27 mouse cellular contexts compared by ENCODE assay signal in the genomic region with DNA sequence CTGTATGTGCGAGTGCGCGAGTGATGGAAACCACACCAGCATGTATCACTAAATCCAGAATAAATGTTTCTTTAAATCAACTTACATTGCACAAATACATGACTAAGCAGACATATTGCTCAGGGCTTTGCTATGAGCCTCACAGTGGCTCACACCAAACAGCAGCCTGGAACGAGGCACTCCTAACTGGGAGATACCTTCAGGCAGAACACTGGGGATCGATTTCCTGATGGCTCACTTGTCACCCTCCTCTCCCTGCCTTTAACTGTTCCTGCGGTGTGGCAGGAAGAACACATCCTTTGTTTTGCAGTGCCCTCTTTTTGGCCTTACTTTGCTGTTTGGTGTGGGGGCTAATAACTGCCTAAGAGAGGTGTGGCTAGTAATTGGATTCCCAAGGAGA. TPM values are rescaled to one million over a fixed set of nuclear protein-coding genes. Genes with fewer than 3 reads are reported as not detected.
DNase-seq lines count a peak whose midpoint lies in the region; ATAC-seq and TF ChIP-seq lines count a peak whose summit lies in the region.
"Had no signal": no experiment of that assay in that cellular context is flagged by ENCODE, and none has a peak within 500 bp of the region (broad histone marks: within the 10 kb centered on the region; RNA-seq: fewer than 3 reads in every experiment).

No protein-coding gene starts in this region.

- TF ChIP-seq POLR2A in ES-Bruce4 (IDR thresholded peaks at IDR 0.05; ENCODE audit: insufficient read depth, low read length): no peak

- H3K4me1 ChIP-seq in intestine, embryonic 16.5 days (ENCODE audit: control insufficient read depth, insufficient read depth, low read length): peaks cover 21% of the 10 kb centered on the region
- peaks cover 22% of the 10 kb centered on the region for H3K4me1 ChIP-seq in intestine, embryonic 15.5 days (replicated peaks)
- no peaks in the 10 kb centered on the region for H3K4me1 ChIP-seq in ES-Bruce4 (ENCODE audit: control insufficient read depth, insufficient read depth, low read length)

- H3K27me3 ChIP-seq in intestine, embryonic 16.5 days (replicated peaks; ENCODE audit: control insufficient read depth, insufficient read depth, low read length): no peaks in the 10 kb centered on the region
- no peaks in the 10 kb centered on the region for H3K27me3 ChIP-seq in intestine, embryonic 15.5 days (replicated peaks)
- H3K27me3 ChIP-seq in ES-Bruce4 (ENCODE audit: control insufficient read depth, insufficient read depth, low read length, poor library complexity, severe bottlenecking): no peaks in the 10 kb centered on the region
- H3K27me3 ChIP-seq: heart, embryonic 13.5 days had no signal

- H3K9me3 ChIP-seq in intestine, embryonic 16.5 days (ENCODE audit: control insufficient read depth, low read length): no peaks in the 10 kb centered on the region
- no peaks in the 10 kb centered on the region for H3K9me3 ChIP-seq in intestine, embryonic 15.5 days
- H3K9me3 ChIP-seq in ES-Bruce4 (replicated peaks; ENCODE audit: control insufficient read depth, insufficient read depth, low read length, poor library complexity, severe bottlenecking): no peaks in the 10 kb centered on the region
- H3K9me3 ChIP-seq: liver, embryonic 13.5 days had no signal

- H3K4me2 ChIP-seq in intestine, embryonic 16.5 days (ENCODE audit: low read depth, low read length): no peak overlapping the region
- H3K4me2 ChIP-seq in intestine, embryonic 15.5 days (replicated peaks): no peak overlapping the region
- H3K4me2 ChIP-seq: midbrain, embryonic 11.5 days had no signal

- H3K9ac ChIP-seq in intestine, embryonic 16.5 days (ENCODE audit: low read depth, low read length): 0 out of 2 replicates have a peak overlapping the region, but pooled peaks have one; percentile 14
- no peak overlapping the region for H3K9ac ChIP-seq in intestine, embryonic 15.5 days
- H3K9ac ChIP-seq in ES-Bruce4 (ENCODE audit: low read depth, poor library complexity, severe bottlenecking): peak overlapping the region; percentile 18
- H3K9ac ChIP-seq: forebrain, postnatal 0 days; heart, embryonic 13.5 days; liver, embryonic 13.5 days; lung, embryonic 14.5 days had no signal

- no peak for TF ChIP-seq EP300 in ES-Bruce4 (IDR thresholded peaks at IDR 0.05; ENCODE audit: insufficient read depth, low read depth, low read length)

- no peak for DNase-seq in gastrocnemius, adult 2 months
- DNase-seq in gastrocnemius, adult 18-20 months (ENCODE audit: low spot score): no peak
- peak; percentile 23 for DNase-seq in induced T-regulatory cell, adult 2 months (ENCODE audit: low read depth)
- DNase-seq in spleen, postnatal 10 days (ENCODE audit: low spot score in 2 of 2): no peak
- no peak for DNase-seq in cerebellum, adult 11 months
- DNase-seq: adrenal gland, adult 2 months; cerebellum, adult 2 months; cerebellum, postnatal 25 days; forebrain, postnatal 0 days; kidney, adult 11 months; layer of hippocampus, adult 9-11 months; liver, embryonic 13.5 days; lung, embryonic 14.5 days had no signal

- no peak for TF ChIP-seq CTCF in gastrocnemius, adult 2 months (IDR thresholded peaks at IDR 0.05)
- TF ChIP-seq CTCF in ES-Bruce4 (IDR thresholded peaks at IDR 0.05; ENCODE audit: low read depth, low read length): no peak

- no peak overlapping the region for H3K4me3 ChIP-seq in gastrocnemius, adult 2 months
- no peak overlapping the region for H3K4me3 ChIP-seq in intestine, embryonic 16.5 days (ENCODE audit: low read length)
- no peak overlapping the region for H3K4me3 ChIP-seq in intestine, embryonic 15.5 days (replicated peaks)
- no peak overlapping the region for H3K4me3 ChIP-seq in ES-Bruce4 (ENCODE audit: low read depth, low read length)
- H3K4me3 ChIP-seq: heart, embryonic 13.5 days; liver, embryonic 13.5 days had no signal

- peak overlapping the region; percentile 28; the same call in 1 of the 2 replicates for H3K27ac ChIP-seq in gastrocnemius, adult 2 months
- H3K27ac ChIP-seq in intestine, embryonic 16.5 days (ENCODE audit: low read length): peak overlapping the region; percentile 15; the same call in 1 of the 2 replicates
- H3K27ac ChIP-seq in intestine, embryonic 15.5 days: no peak overlapping the region
- peak overlapping the region; percentile 82 for H3K27ac ChIP-seq in ES-Bruce4 (ENCODE audit: insufficient read depth, low read length)
- H3K27ac ChIP-seq: hindbrain, embryonic 10.5 days; kidney, postnatal 0 days; left cerebral cortex, adult 2 months; liver, embryonic 13.5 days; macrophage had no signal

- H3K36me3 ChIP-seq in intestine, embryonic 16.5 days (ENCODE audit: control insufficient read depth, insufficient read depth, low read length): no peaks in the 10 kb centered on the region
- H3K36me3 ChIP-seq in intestine, embryonic 15.5 days: no peaks in the 10 kb centered on the region
- H3K36me3 ChIP-seq in ES-Bruce4 (ENCODE audit: control insufficient read depth, insufficient read depth, low read length, poor library complexity, severe bottlenecking): no peaks in the 10 kb centered on the region
- H3K36me3 ChIP-seq: G1E; heart, embryonic 13.5 days; hindbrain, embryonic 10.5 days; liver, embryonic 13.5 days had no signal

- no peak for ATAC-seq in intestine, embryonic 16.5 days
- no peak for ATAC-seq in intestine, embryonic 15.5 days
- ATAC-seq: forebrain, postnatal 0 days; hindbrain, embryonic 16.5 days had no signal

- 53% methylated on average over 6 of the region's 6 CpGs for WGBS in intestine, embryonic 16.5 days
- 52% methylated on average over 6 of the region's 6 CpGs for WGBS in intestine, embryonic 15.5 days

- intact Hi-C loops in gastrocnemius, adult 2 months (cut with DNase I): no loop called here

RNA-seq across cellular contexts. Expression of a gene that starts 1.0 kb away (rescaled TPM):
- total RNA-seq in gastrocnemius, adult 2 months (2021): not detected
- under 1 TPM in 1 of 2 experiments, not detected in 1; 0.47 TPM for total RNA-seq in gastrocnemius, adult 18-20 months (2021)
- polyA plus RNA-seq in intestine, embryonic 16.5 days (2015; fragmentation: Nextera tagmentation; extraction: Ambion mirVana): 1.1 and 1.3 TPM in 2 replicates
- 1.1 and 1.2 TPM in 2 replicates for polyA plus RNA-seq in intestine, embryonic 15.5 days (2015; fragmentation: Nextera tagmentation; extraction: Ambion mirVana)
- polyA plus RNA-seq in ES-Bruce4 (2011; ENCODE audit: insufficient read depth, insufficient read length, low read depth, missing spikeins): 2.1 and 2.3 TPM in 2 replicates
- polyA plus RNA-seq: G1E had no signal

RNA-seq across cellular contexts. Expression of a gene that starts 19.8 kb away (rescaled TPM):
- total RNA-seq in gastrocnemius, adult 2 months (2021): 10 to 100 TPM; 16.4 to 23.4 TPM
- total RNA-seq in gastrocnemius, adult 18-20 months (2021): 10 to 100 TPM; 14.0 to 28.7 TPM
- polyA plus RNA-seq in intestine, embryonic 16.5 days (2015; fragmentation: Nextera tagmentation; extraction: Ambion mirVana): 469 and 470 TPM in 2 replicates
- 388 and 395 TPM in 2 replicates for polyA plus RNA-seq in intestine, embryonic 15.5 days (2015; fragmentation: Nextera tagmentation; extraction: Ambion mirVana)
- polyA plus RNA-seq in ES-Bruce4 (2011; ENCODE audit: insufficient read depth, insufficient read length, low read depth, missing spikeins): 269 and 312 TPM in 2 replicates

RNA-seq across cellular contexts. Expression of a gene that starts 36.1 kb away (rescaled TPM):
- not detected for total RNA-seq in gastrocnemius, adult 2 months (2021)
- total RNA-seq in gastrocnemius, adult 18-20 months (2021): not detected
- polyA plus RNA-seq in intestine, embryonic 16.5 days (2015; fragmentation: Nextera tagmentation; extraction: Ambion mirVana): 0.15 and 0.31 TPM in 2 replicates
- polyA plus RNA-seq in intestine, embryonic 15.5 days (2015; fragmentation: Nextera tagmentation; extraction: Ambion mirVana): 0.28 and 0.43 TPM in 2 replicates
- 0.37 TPM in 1 of 2 replicates, not detected in the other for polyA plus RNA-seq in ES-Bruce4 (2011; ENCODE audit: insufficient read depth, insufficient read length, low read depth, missing spikeins)
- total RNA-seq: G1E; gastrocnemius, postnatal 4 days; neutrophil, adult 5-6 weeks had no signal
- polyA plus RNA-seq: CD4-positive, CD25-positive, alpha-beta regulatory T cell, adult 4 months; G1E; hindbrain, embryonic 10.5 days; liver, embryonic 13.5 days had no signal

RNA-seq across cellular contexts. Expression of a gene that starts 38.1 kb away (rescaled TPM):
- total RNA-seq in gastrocnemius, adult 2 months (2021): under 1 TPM in 1 of 2 experiments, not detected in 1; 0.67 TPM
- under 1 TPM in 1 of 2 experiments, not detected in 1; 0.19 TPM for total RNA-seq in gastrocnemius, adult 18-20 months (2021)
- 109 and 110 TPM in 2 replicates for polyA plus RNA-seq in intestine, embryonic 16.5 days (2015; fragmentation: Nextera tagmentation; extraction: Ambion mirVana)
- 68.7 and 77.8 TPM in 2 replicates for polyA plus RNA-seq in intestine, embryonic 15.5 days (2015; fragmentation: Nextera tagmentation; extraction: Ambion mirVana)
- polyA plus RNA-seq in ES-Bruce4 (2011; ENCODE audit: insufficient read depth, insufficient read length, low read depth, missing spikeins): 40.5 and 40.6 TPM in 2 replicates
- polyA plus RNA-seq: G1E had no signal

RNA-seq across cellular contexts. Expression of a gene that starts 44.5 kb away (rescaled TPM):
- under 1 TPM in 1 of 2 experiments, not detected in 1; 0.22 TPM for total RNA-seq in gastrocnemius, adult 2 months (2021)
- total RNA-seq in gastrocnemius, adult 18-20 months (2021): under 1 TPM; 0.28 to 0.30 TPM
- polyA plus RNA-seq in intestine, embryonic 16.5 days (2015; fragmentation: Nextera tagmentation; extraction: Ambion mirVana): 1.6 and 2.3 TPM in 2 replicates
- polyA plus RNA-seq in intestine, embryonic 15.5 days (2015; fragmentation: Nextera tagmentation; extraction: Ambion mirVana): 2.2 and 2.5 TPM in 2 replicates
- polyA plus RNA-seq in ES-Bruce4 (2011; ENCODE audit: insufficient read depth, insufficient read length, low read depth, missing spikeins): 0.46 and 0.85 TPM in 2 replicates
- total RNA-seq: G1E had no signal
- polyA plus RNA-seq: CD4-positive, CD25-positive, alpha-beta regulatory T cell, adult 4 months; G1E; hindbrain, embryonic 10.5 days had no signal
